ENCODE assay signal across 8 mouse cellular contexts in genomic region chr11:75192336-75193214, GRCm38 (mm10). TPM values are rescaled to one million over a fixed set of nuclear protein-coding genes. Genes with fewer than 3 reads are reported as not detected.
DNase-seq lines count a peak whose midpoint lies in the region; ATAC-seq and TF ChIP-seq lines count a peak whose summit lies in the region.

No protein-coding gene starts in this region.

- peak overlapping the region; percentile 50 for H3K4me3 ChIP-seq in embryonic facial prominence, embryonic 14.5 days (ENCODE audit: low read depth, low read length)
- H3K4me3 ChIP-seq in heart, embryonic 13.5 days = peak overlapping the region; percentile 70
- peak overlapping the region; percentile 60 for H3K4me3 ChIP-seq in kidney, embryonic 15.5 days (replicated peaks)
- H3K4me3 ChIP-seq in lung, adult 2 months (replicated peaks; ENCODE audit: extremely low read depth, low read depth, low read length) = no peak overlapping the region
- H3K4me3 ChIP-seq in neural tube, embryonic 14.5 days (ENCODE audit: low read depth, low read length) = peak overlapping the region; percentile 53; the same call in 1 of the 2 replicates

- peaks cover 50% of the 10 kb centered on the region for H3K27me3 ChIP-seq in embryonic facial prominence, embryonic 14.5 days (replicated peaks; ENCODE audit: control insufficient read depth, insufficient read depth, low read length)
- peaks cover 58% of the 10 kb centered on the region for H3K27me3 ChIP-seq in heart, embryonic 13.5 days (replicated peaks)
- peaks cover 61% of the 10 kb centered on the region for H3K27me3 ChIP-seq in kidney, embryonic 15.5 days
- H3K27me3 ChIP-seq in neural tube, embryonic 14.5 days (ENCODE audit: control insufficient read depth, insufficient read depth, low read length) = peaks cover 26% of the 10 kb centered on the region

- TF ChIP-seq CTCF in lung, adult 2 months (IDR thresholded peaks at IDR 0.05; ENCODE audit: insufficient read depth, low read length) = peak; percentile 70

- no peaks in the 10 kb centered on the region for H3K36me3 ChIP-seq in embryonic facial prominence, embryonic 14.5 days (ENCODE audit: control insufficient read depth, insufficient read depth, low read length)
- no peaks in the 10 kb centered on the region for H3K36me3 ChIP-seq in heart, embryonic 13.5 days
- no peaks in the 10 kb centered on the region for H3K36me3 ChIP-seq in kidney, embryonic 15.5 days
- no peaks in the 10 kb centered on the region for H3K36me3 ChIP-seq in neural tube, embryonic 14.5 days (ENCODE audit: control insufficient read depth, insufficient read depth, low read length)

- H3K27ac ChIP-seq in embryonic facial prominence, embryonic 14.5 days (replicated peaks; ENCODE audit: low read depth, low read length) = no peak overlapping the region
- H3K27ac ChIP-seq in heart, embryonic 13.5 days (replicated peaks) = peak overlapping the region; percentile 89
- H3K27ac ChIP-seq in kidney, embryonic 15.5 days = no peak overlapping the region
- H3K27ac ChIP-seq in neural tube, embryonic 14.5 days (ENCODE audit: low read depth, low read length) = no peak overlapping the region

- H3K4me1 ChIP-seq in embryonic facial prominence, embryonic 14.5 days (ENCODE audit: control insufficient read depth, insufficient read depth, low read length) = peaks cover 20% of the 10 kb centered on the region
- peaks cover 70% of the 10 kb centered on the region for H3K4me1 ChIP-seq in heart, embryonic 13.5 days
- H3K4me1 ChIP-seq in kidney, embryonic 15.5 days = peaks cover 63% of the 10 kb centered on the region
- peaks cover 4% of the 10 kb centered on the region; the same call in 1 of the 2 replicates for H3K4me1 ChIP-seq in lung, adult 2 months (ENCODE audit: control insufficient read depth, insufficient read depth, low read length)
- peaks cover 25% of the 10 kb centered on the region for H3K4me1 ChIP-seq in neural tube, embryonic 14.5 days (ENCODE audit: control insufficient read depth, insufficient read depth, low read length)

- no peaks in the 10 kb centered on the region for H3K9me3 ChIP-seq in embryonic facial prominence, embryonic 14.5 days (ENCODE audit: control insufficient read depth, low read length)
- no peaks in the 10 kb centered on the region for H3K9me3 ChIP-seq in heart, embryonic 13.5 days
- H3K9me3 ChIP-seq in kidney, embryonic 15.5 days (replicated peaks) = no peaks in the 10 kb centered on the region
- H3K9me3 ChIP-seq in neural tube, embryonic 14.5 days (ENCODE audit: control insufficient read depth, low read length) = no peaks in the 10 kb centered on the region

- peak; percentile 54 to 73 for DNase-seq in CD8-positive naive resting alpha-beta T cell, adult 2 months (ENCODE audit: low read depth in 2 of 2, low spot score in 2 of 2)
- peak; percentile 64 to 72 for DNase-seq in adrenal gland, postnatal 4 days (ENCODE audit: low spot score in 2 of 2)
- DNase-seq in embryonic facial prominence, embryonic 14.5 days (ENCODE audit: low spot score) = peak; percentile 89
- DNase-seq in lung, adult 2 months = peak; percentile 71
- peak; percentile 62 for DNase-seq in thymus, postnatal 0 days (ENCODE audit: low spot score)

- peak overlapping the region; percentile 47; the same call in 1 of the 2 replicates for H3K9ac ChIP-seq in embryonic facial prominence, embryonic 14.5 days (ENCODE audit: low read depth, low read length)
- H3K9ac ChIP-seq in heart, embryonic 13.5 days = peak overlapping the region; percentile 87
- H3K9ac ChIP-seq in kidney, embryonic 15.5 days = no peak overlapping the region; the same call in 1 of the 2 replicates
- H3K9ac ChIP-seq in neural tube, embryonic 14.5 days (replicated peaks; ENCODE audit: low read depth, low read length) = no peak overlapping the region

- TF ChIP-seq POLR2A in lung, adult 2 months (IDR thresholded peaks at IDR 0.05; ENCODE audit: borderline replicate concordance, extremely low read depth, low read depth, low read length) = no peak

- WGBS in embryonic facial prominence, embryonic 14.5 days = 20% methylated on average over 13 of the region's 13 CpGs
- WGBS in heart, embryonic 13.5 days = 22% methylated on average over 13 of the region's 13 CpGs
- WGBS in kidney, embryonic 15.5 days = 24% methylated on average over 13 of the region's 13 CpGs
- 25% methylated on average over 13 of the region's 13 CpGs for WGBS in lung, adult 2 months
- WGBS in neural tube, embryonic 14.5 days = 21% methylated on average over 13 of the region's 13 CpGs

- ATAC-seq in embryonic facial prominence, embryonic 14.5 days (ENCODE audit: low read depth) = peak; percentile 58
- peak; percentile 29; the same call in 1 of the 2 replicates for ATAC-seq in heart, embryonic 13.5 days (ENCODE audit: extremely low read depth, insufficient number of reproducible peaks, low FRiP score, low TSS enrichment)
- ATAC-seq in kidney, embryonic 15.5 days (replicated peaks; ENCODE audit: low FRiP score) = peak; percentile 40; the same call in 1 of the 2 replicates
- no peak for ATAC-seq in neural tube, embryonic 14.5 days (ENCODE audit: low read depth)

- H3K4me2 ChIP-seq in embryonic facial prominence, embryonic 14.5 days (ENCODE audit: low read depth, low read length) = peak overlapping the region; percentile 90
- H3K4me2 ChIP-seq in heart, embryonic 13.5 days = peak overlapping the region; percentile 89
- H3K4me2 ChIP-seq in kidney, embryonic 15.5 days = peak overlapping the region; percentile 89
- peak overlapping the region; percentile 72 for H3K4me2 ChIP-seq in neural tube, embryonic 14.5 days (ENCODE audit: low read depth, low read length)

RNA-seq across cellular contexts. Expression of gene Rtn4rl1, which starts 1.0 kb away (rescaled TPM):
- 10 to 100 TPM; 33.3 to 33.8 TPM for total RNA-seq in adrenal gland, postnatal 4 days (2021)
- 4.9 TPM in 2 replicates for polyA plus RNA-seq in embryonic facial prominence, embryonic 14.5 days (2014; fragmentation: Nextera tagmentation; extraction: Ambion mirVana)
- polyA plus RNA-seq in heart, embryonic 13.5 days (2015; fragmentation: Nextera tagmentation; extraction: Ambion mirVana) = 10.2 and 12.4 TPM in 2 replicates
- 3.4 and 3.6 TPM in 2 replicates for polyA plus RNA-seq in kidney, embryonic 15.5 days (2015; fragmentation: Nextera tagmentation; extraction: Ambion mirVana)
- 11.6 and 12.5 TPM in 2 replicates for polyA plus RNA-seq in lung, adult 2 months (2012; rRNA removed)
- polyA plus RNA-seq in neural tube, embryonic 14.5 days (2014; fragmentation: Nextera tagmentation; extraction: Ambion mirVana) = 12.7 and 16.0 TPM in 2 replicates
- 7.8 and 8.1 TPM in 2 replicates for polyA plus RNA-seq in thymus, postnatal 0 days (2015; fragmentation: Nextera tagmentation; extraction: Ambion mirVana)

RNA-seq across cellular contexts. Expression of gene Dph1, which starts 1.5 kb away (rescaled TPM):
- 10 to 100 TPM; 26.8 to 29.0 TPM for total RNA-seq in adrenal gland, postnatal 4 days (2021)
- polyA plus RNA-seq in embryonic facial prominence, embryonic 14.5 days (2014; fragmentation: Nextera tagmentation; extraction: Ambion mirVana) = 22.5 and 23.8 TPM in 2 replicates
- polyA plus RNA-seq in heart, embryonic 13.5 days (2015; fragmentation: Nextera tagmentation; extraction: Ambion mirVana) = 19.3 and 21.3 TPM in 2 replicates
- polyA plus RNA-seq in kidney, embryonic 15.5 days (2015; fragmentation: Nextera tagmentation; extraction: Ambion mirVana) = 24.6 and 26.3 TPM in 2 replicates
- 21.0 and 25.7 TPM in 2 replicates for polyA plus RNA-seq in lung, adult 2 months (2012; rRNA removed)
- polyA plus RNA-seq in neural tube, embryonic 14.5 days (2014; fragmentation: Nextera tagmentation; extraction: Ambion mirVana) = 11.4 and 15.6 TPM in 2 replicates
- polyA plus RNA-seq in thymus, postnatal 0 days (2015; fragmentation: Nextera tagmentation; extraction: Ambion mirVana) = 14.0 and 14.1 TPM in 2 replicates

RNA-seq across cellular contexts. Expression of gene Ovca2, which starts 13.9 kb away (rescaled TPM):
- 10 to 100 TPM; 16.0 to 17.4 TPM for total RNA-seq in adrenal gland, postnatal 4 days (2021)
- polyA plus RNA-seq in embryonic facial prominence, embryonic 14.5 days (2014; fragmentation: Nextera tagmentation; extraction: Ambion mirVana) = 23.1 and 26.5 TPM in 2 replicates
- 15.2 and 16.4 TPM in 2 replicates for polyA plus RNA-seq in heart, embryonic 13.5 days (2015; fragmentation: Nextera tagmentation; extraction: Ambion mirVana)
- polyA plus RNA-seq in kidney, embryonic 15.5 days (2015; fragmentation: Nextera tagmentation; extraction: Ambion mirVana) = 25.3 and 27.0 TPM in 2 replicates
- 15.3 and 21.1 TPM in 2 replicates for polyA plus RNA-seq in lung, adult 2 months (2012; rRNA removed)
- 15.3 and 20.7 TPM in 2 replicates for polyA plus RNA-seq in neural tube, embryonic 14.5 days (2014; fragmentation: Nextera tagmentation; extraction: Ambion mirVana)
- polyA plus RNA-seq in thymus, postnatal 0 days (2015; fragmentation: Nextera tagmentation; extraction: Ambion mirVana) = 34.2 and 37.7 TPM in 2 replicates

RNA-seq across cellular contexts. Expression of gene Hic1, which starts 23.3 kb away (rescaled TPM):
- total RNA-seq in adrenal gland, postnatal 4 days (2021) = 10 to 100 TPM; 22.9 to 29.2 TPM
- 13.1 and 17.8 TPM in 2 replicates for polyA plus RNA-seq in embryonic facial prominence, embryonic 14.5 days (2014; fragmentation: Nextera tagmentation; extraction: Ambion mirVana)
- 9.4 and 9.5 TPM in 2 replicates for polyA plus RNA-seq in heart, embryonic 13.5 days (2015; fragmentation: Nextera tagmentation; extraction: Ambion mirVana)
- 24.3 and 25.9 TPM in 2 replicates for polyA plus RNA-seq in kidney, embryonic 15.5 days (2015; fragmentation: Nextera tagmentation; extraction: Ambion mirVana)
- 21.4 and 33.8 TPM in 2 replicates for polyA plus RNA-seq in lung, adult 2 months (2012; rRNA removed)
- 0.33 and 2.6 TPM in 2 replicates for polyA plus RNA-seq in neural tube, embryonic 14.5 days (2014; fragmentation: Nextera tagmentation; extraction: Ambion mirVana)
- polyA plus RNA-seq in thymus, postnatal 0 days (2015; fragmentation: Nextera tagmentation; extraction: Ambion mirVana) = 8.3 and 11.0 TPM in 2 replicates

Comparison
In these comparisons a context has a peak if more than half of its experiments do, and no peak if none do; other contexts are left out.
1. H3K9ac ChIP-seq: peak in embryonic facial prominence, embryonic 14.5 days (single experiment) and heart, embryonic 13.5 days (single experiment); none in kidney, embryonic 15.5 days (single experiment) and neural tube, embryonic 14.5 days (single experiment).
2. Peak in every context shown above with its lines, with median percentiles within 50 percentile points of each other: DNase-seq and H3K4me2 ChIP-seq.